Mouse (Mus musculus) embryonic stem cell, embryonic (primary cell): ENCODE data around the gene Slc17a7.

Experiments used
- CTCF ChIA-PET, 4 experiments: fragments of 300-600 bp in 2 of 4; fragments of 350-600 bp in 2 of 4; sonication (Branson Sonifier 250); formaldehyde crosslinking; loops; one replicate each; lab custom pipeline; 2022; ENCODE audit warnings: inconsistent platforms in 2 of 4; lab: Charles Lee
- POLR2A ChIA-PET, 4 experiments: fragments of 300-600 bp in 2 of 4; fragments of 350-600 bp in 2 of 4; sonication (Branson Sonifier 250); formaldehyde crosslinking; loops; one replicate each; lab custom pipeline; 2022; ENCODE audit warnings: antibody characterized with exemption in 4 of 4, inconsistent platforms in 1 of 4; lab: Charles Lee

The Slc17a7 gene

GRCm38 (mm10) chr7:45127700-45128224 lies 36.0 kb upstream of the Slc17a7 start:
- CTCF ChIA-PET = interaction anchor here in 1 of 4 experiments (1.1 kb wide), 1 partner anchor 9 kb away, joined by 3 read pairs; the partner anchor contains the start of genes Flt3l and Gm45713
- POLR2A ChIA-PET = interaction anchor here in 3 of 4 experiments (0.6 to 16.5 kb wide), 46 partner anchors 8 to 423 kb away, joined by 3 to 596 read pairs (median 5); partner anchors contain the start of genes Aldh16a1 (in 3 of the 3), Pih1d1 (in 3 of the 3), Prmt1 (in 3 of the 3) and Fcgrt (in 2 of the 3)

GRCm38 (mm10) chr7:45128624-45129246 lies 35.0 kb upstream of the Slc17a7 start, which contains the start of gene Rpl13a:
Gene Rpl13a, minus strand, starts transcription at chr7:45128761.
- POLR2A ChIA-PET = interaction anchor here in 3 of 4 experiments (0.5 to 16.5 kb wide), 59 partner anchors 8 to 572 kb away, joined by 3 to 596 read pairs (median 6); partner anchors contain the start of genes Aldh16a1 (in 3 of the 3), Pih1d1 (in 3 of the 3), Rras (in 3 of the 3) and Fcgrt (in 2 of the 3)

DNA sequence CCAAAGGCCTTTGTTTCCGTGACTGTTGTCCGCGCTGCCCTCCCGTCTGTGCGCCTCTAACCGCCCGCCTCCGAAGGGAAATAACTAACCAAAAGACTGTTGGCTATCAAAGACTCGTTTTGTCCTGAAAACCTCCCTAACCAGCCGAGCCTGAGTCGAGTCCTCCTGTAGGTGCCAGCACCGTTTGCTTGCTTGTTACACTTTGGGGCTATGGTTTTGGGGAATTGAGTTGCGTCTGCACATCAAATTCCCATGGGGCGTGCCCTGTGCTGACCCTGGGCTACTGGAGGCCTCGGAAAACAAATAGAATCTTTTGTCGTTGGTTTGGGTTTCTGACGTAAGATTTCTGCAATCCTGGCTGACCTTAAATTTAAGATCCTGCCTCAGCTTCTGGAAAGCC lies 34.4 kb upstream of the Slc17a7 start:
- POLR2A ChIA-PET = interaction anchor here in 3 of 4 experiments (0.5 to 16.5 kb wide), 62 partner anchors 9 to 572 kb away, joined by 3 to 596 read pairs (median 6); partner anchors contain the start of genes Aldh16a1 (in 3 of the 3), Pih1d1 (in 3 of the 3), Prmt1 (in 3 of the 3) and Rras (in 3 of the 3)
- CTCF ChIA-PET = interaction anchor here in 3 of 4 experiments (0.5 to 2.2 kb wide), 6 partner anchors 10 to 258 kb away, joined by 3 to 7 read pairs (median 4); partner anchors contain the start of genes Aldh16a1 (in 1 of the 3) and Pih1d1 (in 1 of the 3)

More at GRCm38 (mm10) chr7:45128624-45129246, 35.0 kb upstream of the Slc17a7 start, which contains the start of gene Rpl13a:
- CTCF ChIA-PET = interaction anchor here in 3 of 4 experiments (0.5 to 1.0 kb wide), 3 partner anchors 11 to 257 kb away, joined by 3 to 5 read pairs (median 3); partner anchors contain the start of genes Aldh16a1 (in 1 of the 3) and Pih1d1 (in 1 of the 3)

DNA sequence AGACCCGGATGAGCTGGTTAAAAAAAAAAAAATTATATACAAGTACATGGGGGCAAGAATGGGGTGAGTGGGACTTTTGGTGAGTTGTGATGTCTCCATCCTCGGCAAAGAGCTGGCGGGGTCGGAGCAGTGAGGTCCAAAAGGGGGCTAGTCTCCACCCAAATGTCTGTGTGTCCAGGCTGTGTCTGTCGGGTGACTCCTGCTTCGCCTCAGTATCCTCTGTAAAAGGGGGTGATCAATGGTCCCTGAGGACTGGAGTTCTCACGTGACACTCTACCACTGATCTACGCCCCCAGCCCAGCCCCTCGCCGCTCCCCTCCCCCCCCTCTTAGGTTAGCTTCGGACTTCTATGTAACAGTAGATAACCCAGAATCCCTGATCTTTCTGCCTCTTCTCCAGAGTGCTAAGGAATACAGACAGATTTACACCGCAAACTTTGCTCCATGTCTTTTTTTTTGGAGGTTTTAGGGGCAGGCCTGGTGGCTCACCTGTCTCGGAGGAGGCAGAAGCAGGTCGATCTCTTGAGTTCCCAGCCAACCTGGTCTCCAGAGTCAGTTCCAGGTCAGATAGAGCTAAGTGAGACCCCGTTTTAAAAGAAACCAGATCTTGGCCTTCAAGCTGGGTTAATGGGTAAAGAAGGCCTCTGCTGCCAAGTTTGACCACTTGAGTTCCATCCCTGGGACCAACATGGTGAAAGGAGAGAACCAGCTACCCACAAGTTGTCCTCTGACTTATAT lies 33.8 kb upstream of the Slc17a7 start:
- ChIA-PET POLR2A (interaction anchor here in 3 of 4 experiments (0.5 to 16.5 kb wide), 77 partner anchors 9 to 571 kb away, joined by 3 to 596 read pairs (median 5); partner anchors contain the start of genes Aldh16a1 (in 3 of the 3), Pih1d1 (in 3 of the 3), Prmt1 (in 3 of the 3) and Rras (in 3 of the 3)), CTCF (interaction anchor here in 2 of 4 experiments (0.6 to 2.2 kb wide), 7 partner anchors 26 to 212 kb away, joined by 3 to 7 read pairs (median 3); no protein-coding TSS in a partner anchor)

DNA sequence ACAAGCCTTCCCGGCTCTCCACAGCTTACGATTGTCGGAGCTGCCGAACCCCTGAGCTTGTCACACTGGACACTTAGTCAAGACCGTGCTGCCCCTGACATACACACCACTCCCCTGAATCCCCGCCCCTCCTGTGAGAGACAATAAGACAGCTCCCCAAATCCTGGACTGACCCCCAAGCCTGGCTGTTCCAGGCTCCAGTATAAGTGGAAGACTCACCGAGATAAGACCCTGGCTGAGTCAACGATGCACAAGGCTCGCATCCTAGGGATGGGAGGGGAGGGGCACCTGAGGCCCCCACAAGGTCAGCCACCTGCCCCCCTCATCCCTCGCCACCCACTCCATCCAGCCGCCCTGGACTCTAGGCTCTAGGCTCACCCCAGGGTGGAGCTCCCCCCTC lies 31.9 kb upstream of the Slc17a7 start:
- ChIA-PET CTCF (interaction anchor here in 2 of 4 experiments (0.5 to 1.4 kb wide), 4 partner anchors 41 to 319 kb away, joined by 3 to 5 read pairs (median 4); no protein-coding TSS in a partner anchor), POLR2A (interaction anchor here in 3 of 4 experiments (0.6 to 16.5 kb wide), 42 partner anchors 8 to 317 kb away, joined by 3 to 596 read pairs (median 4); partner anchors contain the start of genes Aldh16a1 (in 2 of the 3), Fcgrt (in 2 of the 3), Pih1d1 (in 2 of the 3) and Prmt1 (in 2 of the 3))

GRCm38 (mm10) chr7:45133446-45134159 lies 30.1 kb upstream of the Slc17a7 start:
- ChIA-PET POLR2A (interaction anchor here (0.7 to 2.0 kb wide), 44 partner anchors 8 to 262 kb away, joined by 3 to 45 read pairs (median 4); partner anchors contain the start of genes Aldh16a1 (in 3 of the 4), Pih1d1 (in 3 of the 4), Prmt1 (in 2 of the 4) and Rcn3 (in 2 of the 4)), CTCF (interaction anchor here in 3 of 4 experiments (0.7 to 1.6 kb wide), 17 partner anchors 17 to 314 kb away, joined by 3 to 8 read pairs (median 4); partner anchors contain the start of genes Kcna7 (in 2 of the 3), Aldh16a1 (in 1 of the 3), Ccdc155 (in 1 of the 3) and Pih1d1 (in 1 of the 3))

- ChIA-PET CTCF (interaction anchor here (0.6 to 1.6 kb wide), 28 partner anchors 16 to 484 kb away, joined by 3 to 8 read pairs (median 4); partner anchors contain the start of genes Kcna7 (in 2 of the 4), Aldh16a1 (in 1 of the 4), Ccdc155 (in 1 of the 4) and Irf3 (in 1 of the 4)), POLR2A (interaction anchor here (0.6 to 2.0 kb wide), 51 partner anchors 8 to 261 kb away, joined by 3 to 45 read pairs (median 4); partner anchors contain the start of genes Aldh16a1 (in 3 of the 4), Pih1d1 (in 3 of the 4), Prmt1 (in 2 of the 4) and Rcn3 (in 2 of the 4))
Observed at GRCm38 (mm10) chr7:45134544-45135026, 29.2 kb upstream of the Slc17a7 start.

DNA sequence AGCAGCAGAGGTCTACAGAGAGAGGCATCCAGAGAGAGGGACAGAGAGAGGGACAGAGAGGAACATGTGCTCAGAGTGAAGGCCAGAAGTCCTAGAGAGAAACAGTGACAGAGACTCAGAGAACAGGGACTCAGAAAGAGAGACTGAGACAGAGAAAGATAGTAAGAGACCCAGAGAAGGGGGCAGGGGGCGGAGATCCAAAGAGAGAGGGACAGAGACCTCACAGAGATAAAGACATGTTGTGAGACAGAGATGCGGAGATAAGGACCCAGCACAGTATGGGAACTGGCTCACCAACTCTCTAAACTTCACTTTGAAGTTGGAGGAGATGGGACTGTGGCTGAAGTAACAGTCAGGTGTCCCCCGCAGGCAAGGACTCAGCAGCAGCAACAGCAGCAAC lies 28.4 kb upstream of the Slc17a7 start:
- ChIA-PET CTCF (interaction anchor here in 3 of 4 experiments (0.6 to 1.6 kb wide), 8 partner anchors 42 to 485 kb away, joined by 3 to 8 read pairs (median 4); partner anchors contain the start of gene Irf3 (in 1 of the 3)), POLR2A (interaction anchor here in 3 of 4 experiments (0.6 to 2.0 kb wide), 23 partner anchors 7 to 226 kb away, joined by 3 to 45 read pairs (median 6); partner anchors contain the start of genes Aldh16a1 (in 2 of the 3), Pih1d1 (in 2 of the 3), Rps11 (in 2 of the 3) and Ccdc155 (in 1 of the 3))

DNA sequence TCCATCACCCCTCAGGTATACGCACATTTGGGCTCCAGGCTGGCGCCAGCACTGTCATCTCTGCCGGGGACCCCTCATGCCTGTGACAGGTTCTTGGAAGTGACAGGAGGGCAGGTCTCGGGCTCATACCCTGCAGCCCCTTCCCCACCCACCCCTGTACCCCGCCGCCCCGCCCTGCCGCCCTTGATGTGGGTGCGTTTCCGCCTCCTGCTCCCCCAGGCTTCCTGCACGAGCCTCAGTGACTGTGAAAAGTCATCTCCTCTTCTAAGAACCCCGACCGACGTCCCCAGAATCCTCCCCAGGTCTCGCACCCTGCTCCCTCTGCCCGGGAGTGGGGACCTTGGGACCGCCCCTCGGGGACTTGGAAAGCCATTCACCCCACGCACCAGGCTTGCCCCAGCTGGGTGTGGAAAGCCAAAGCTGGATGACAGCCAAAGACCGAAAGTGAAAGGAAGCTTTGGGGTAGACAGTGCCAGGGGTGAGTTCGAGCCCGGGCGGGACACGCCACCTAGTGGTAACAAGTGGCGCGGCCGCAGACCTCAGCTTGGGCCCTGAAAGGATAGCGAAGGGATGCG lies 27.7 kb upstream of the Slc17a7 start, which contains the start of the genes Gm45713 and Flt3l:
TSS of gene Gm45713 (minus strand) at position 239 of the 575 bp plus-strand sequence.
TSS of gene Flt3l (minus strand) at position 440 of the 575 bp plus-strand sequence.
- ChIA-PET CTCF (interaction anchor here (0.6 to 2.6 kb wide), 61 partner anchors 8 to 1350 kb away, joined by 3 to 26 read pairs (median 3); partner anchors contain the start of genes Rcn3 (in 3 of the 4), Aldh16a1 (in 2 of the 4), Akt1s1 (in 1 of the 4) and Ap2a1 (in 1 of the 4)), POLR2A (interaction anchor here (0.7 to 2.6 kb wide), 30 partner anchors 8 to 324 kb away, joined by 3 to 32 read pairs (median 4); partner anchors contain the start of genes Rps11 (in 2 of the 4), Aldh16a1 (in 1 of the 4), Fcgrt (in 1 of the 4) and Ftl1 (in 1 of the 4))

DNA sequence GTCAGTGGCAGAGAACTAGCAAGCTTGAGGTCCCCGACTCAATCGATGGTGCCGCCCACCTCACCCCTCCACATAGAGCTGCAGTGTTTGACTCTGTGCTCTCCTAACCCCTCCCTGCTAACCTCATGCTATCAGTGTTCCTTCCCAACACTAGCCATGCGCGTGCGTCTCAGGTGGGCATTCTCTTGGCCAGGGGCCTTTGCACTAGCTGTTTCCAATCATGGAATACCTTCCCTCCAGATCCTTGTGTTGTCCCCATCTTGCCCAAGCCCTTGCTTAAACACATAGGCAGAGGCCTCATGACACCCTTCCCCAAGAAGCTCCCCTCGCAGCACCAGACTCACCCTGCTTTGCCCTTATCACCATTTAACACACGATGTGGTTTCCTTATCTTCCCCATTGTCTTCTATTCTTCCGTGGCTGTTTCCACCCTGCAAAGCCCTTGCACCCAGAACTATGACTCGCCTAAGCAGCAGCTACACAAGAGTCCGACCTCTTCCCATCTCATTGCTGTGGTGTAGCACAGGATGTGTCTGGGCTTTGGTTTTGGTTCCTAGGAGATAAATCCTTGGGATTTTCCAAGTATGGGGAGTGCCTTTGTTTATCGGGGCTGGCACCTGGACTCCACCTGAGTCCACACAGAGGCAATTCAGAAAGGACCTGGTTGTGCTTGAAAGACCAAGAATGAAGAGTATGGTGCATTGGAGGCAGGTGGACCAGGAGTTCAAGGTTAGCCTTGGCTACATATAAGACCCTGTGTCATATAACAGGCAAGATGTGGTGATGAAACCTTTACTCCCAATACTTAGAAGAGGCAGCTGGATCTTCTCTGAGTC lies 26.4 kb upstream of the Slc17a7 start:
- ChIA-PET POLR2A (interaction anchor here (0.6 to 2.6 kb wide), 23 partner anchors 9 to 267 kb away, joined by 3 to 32 read pairs (median 4); partner anchors contain the start of genes Aldh16a1 (in 3 of the 4), Pih1d1 (in 2 of the 4), Fcgrt (in 1 of the 4) and Ptov1 (in 1 of the 4)), CTCF (interaction anchor here (0.6 to 2.6 kb wide), 13 partner anchors 12 to 208 kb away, joined by 3 to 26 read pairs (median 3); partner anchors contain the start of genes Rcn3 (in 2 of the 4), Aldh16a1 (in 1 of the 4), Ap2a1 (in 1 of the 4) and Pih1d1 (in 1 of the 4))

- POLR2A ChIA-PET = interaction anchor here in 2 of 4 experiments (1.0 to 2.6 kb wide), 4 partner anchors 8 to 59 kb away, joined by 3 to 32 read pairs (median 6); partner anchors contain the start of gene Rps11 (in 1 of the 2)
- CTCF ChIA-PET = interaction anchor here in 1 of 4 experiments (2.6 kb wide), 1 partner anchor 57 kb away, joined by 26 read pairs; no protein-coding TSS in a partner anchor
Observed at GRCm38 (mm10) chr7:45138403-45138802, 25.3 kb upstream of the Slc17a7 start.

- POLR2A ChIA-PET = interaction anchor here in 3 of 4 experiments (0.6 to 2.0 kb wide), 10 partner anchors 10 to 323 kb away, joined by 3 to 7 read pairs (median 4); partner anchors contain the start of genes Aldh16a1 (in 1 of the 3) and Rps11 (in 1 of the 3)
- CTCF ChIA-PET = interaction anchor here in 3 of 4 experiments (0.6 to 1.6 kb wide), 4 partner anchors 11 to 213 kb away, joined by 3 to 6 read pairs (median 4); no protein-coding TSS in a partner anchor
Observed at GRCm38 (mm10) chr7:45139904-45140723, 23.6 kb upstream of the Slc17a7 start.
